Mouse (Mus musculus) limb, embryonic 14.5 days (tissue): ENCODE measurements around the gene Sh2d1b2. TPM values are rescaled to one million over a fixed set of nuclear protein-coding genes. Genes with fewer than 3 reads are reported as not detected.
"Not testable (repeated sequence)": the region's sequence is repeated elsewhere in the genome, so short reads cannot be mapped to it uniquely, and the experiment has no call there.

ENCODE experiments used
- ATAC-seq: fragments of 200-750 bp; cut with Nextera tagmentation; 2 replicates; pipeline ENCODE4 v1.8.0; 2017; ENCODE audit warnings: low read depth, moderate number of reproducible peaks, moderate TSS enrichment; ENCODE audit not compliant: low FRiP score
- DNase-seq: peaks from one replicate; pipeline ENCODE4 v3.0.0-alpha.2; 2015; ENCODE audit warnings: low spot score
- H3K27ac ChIP-seq: fragments of 300-500 bp; sonication (generic); replicated peaks from 2 replicates; pipeline ENCODE4 v1.5.1; 2014; ENCODE audit warnings: low read depth, mild to moderate bottlenecking, low read length, moderate library complexity, mixed read lengths
- H3K27me3 ChIP-seq: fragments of 300-500 bp; sonication (generic); 2 replicates; pipeline ENCODE4 v1.6.1; 2014; ENCODE audit warnings: low read length, mixed read lengths; ENCODE audit not compliant: control insufficient read depth, insufficient read depth
- H3K36me3 ChIP-seq: fragments of 300-500 bp; sonication (generic); 2 replicates; pipeline ENCODE4 v1.6.1; 2014; ENCODE audit warnings: mild to moderate bottlenecking, low read length, moderate library complexity, mixed read lengths; ENCODE audit not compliant: control insufficient read depth, insufficient read depth
- H3K4me1 ChIP-seq: fragments of 300-500 bp; sonication (generic); 2 replicates; pipeline ENCODE4 v1.6.1; 2014; ENCODE audit warnings: antibody characterized with exemption, low read length, mixed read lengths; ENCODE audit not compliant: control insufficient read depth, insufficient read depth
- H3K4me2 ChIP-seq: fragments of 300-500 bp; sonication (generic); replicated peaks from 2 replicates; pipeline ENCODE4 v1.6.1; 2014; ENCODE audit warnings: low read depth, mild to moderate bottlenecking, low read length, moderate library complexity; ENCODE audit not compliant: severe bottlenecking
- H3K4me3 ChIP-seq: fragments of 300-500 bp; sonication (generic); replicated peaks from 2 replicates; pipeline ENCODE4 v1.5.1; 2014; ENCODE audit warnings: low read length
- H3K9ac ChIP-seq: fragments of 300-500 bp; sonication (generic); 2 replicates; pipeline ENCODE4 v1.6.1; 2014; ENCODE audit warnings: mild to moderate bottlenecking, low read depth, low read length, moderate library complexity; ENCODE audit not compliant: severe bottlenecking
- H3K9me3 ChIP-seq: fragments of 300-500 bp; sonication (generic); 2 replicates; pipeline ENCODE4 v1.6.1; 2016; ENCODE audit warnings: low read length; ENCODE audit not compliant: control insufficient read depth
- POLR2A ChIP-seq: fragments of 200-500 bp; IDR thresholded peaks from 2 replicates; pipeline ENCODE4 v1.8.0; 2012; ENCODE audit warnings: inconsistent platforms, mild to moderate bottlenecking, moderate library complexity, borderline replicate concordance; ENCODE audit not compliant: insufficient read depth, insufficient read length; ENCODE audit errors: extremely low read depth
- WGBS: fragments of 180-500 bp; shearing (Covaris S2); extraction: QIAGEN DNeasy Blood & Tissue Kit; methylation state at CpG from one replicate; pipeline ENCODE4 v1.1.7; 2014; 5-methylcytosine and 5-hydroxymethylcytosine counted together
- polyA plus RNA-seq, 2 experiments: library from polyadenylated mRNA; depleted of rRNA in 1 of 2; stranded (reverse) in 1 of 2; unstranded in 1 of 2; fragments of >200 nt; fragmentation: Nextera tagmentation in 1 of 2; extraction: Ambion mirVana in 1 of 2; gene quantifications; 2 replicates each; pipeline versions ENCODE4 v1.2.1 to v1.2.3; 2012 to 2014

Sh2d1b2 gene
- polyA plus RNA-seq (2012; rRNA removed) (not detected in 2 replicates), polyA plus RNA-seq (2014; fragmentation: Nextera tagmentation; extraction: Ambion mirVana) (not detected in 2 replicates)

- DNase-seq, ATAC-seq, H3K4me2 ChIP-seq, H3K4me1 ChIP-seq, H3K36me3 ChIP-seq, H3K9me3 ChIP-seq, H3K27me3 ChIP-seq, H3K9ac ChIP-seq, H3K27ac ChIP-seq, H3K4me3 ChIP-seq: not testable (repeated sequence)
- 68% methylated on average over 5 of the region's 6 CpGs for WGBS
Measured at GRCm38 (mm10) chr1:170232688-170233087, at the start of gene Sh2d1b2. TSS of gene Sh2d1b2 (plus strand) at chr1:170232749.

- no peaks in the 10 kb centered on the region for H3K4me1 ChIP-seq
- no peaks in the 10 kb centered on the region for H3K27me3 ChIP-seq
- no peak for TF ChIP-seq POLR2A
- no peak for DNase-seq
- no peak overlapping the region for H3K4me2 ChIP-seq
- no peak overlapping the region for H3K4me3 ChIP-seq
- no peak overlapping the region for H3K27ac ChIP-seq
- 89% methylated on average over 3 of the region's 3 CpGs for WGBS
- no peaks in the 10 kb centered on the region for H3K36me3 ChIP-seq
- ATAC-seq, result no peak
- H3K9ac ChIP-seq, result no peak overlapping the region
- no peaks in the 10 kb centered on the region for H3K9me3 ChIP-seq
Measured at GRCm38 (mm10) chr1:170185137-170185536, 47.4 kb upstream of the Sh2d1b2 start.

GRCm38 (mm10) chr1:170186531-170186930 is 46.0 kb upstream of the Sh2d1b2 start:
- no peak overlapping the region for H3K27ac ChIP-seq
- ATAC-seq (no peak), DNase-seq (no peak)
- 87% methylated on average over 5 of the region's 5 CpGs for WGBS
- H3K4me1 ChIP-seq, result no peaks in the 10 kb centered on the region
- H3K27me3 ChIP-seq, result no peaks in the 10 kb centered on the region
- no peaks in the 10 kb centered on the region for H3K9me3 ChIP-seq
- H3K36me3 ChIP-seq, result 0 out of 2 replicates have a peak, but pooled peaks cover 5% of the 10 kb centered on the region
- no peak overlapping the region for H3K9ac ChIP-seq
- H3K4me3 ChIP-seq, result no peak overlapping the region
- no peak for TF ChIP-seq POLR2A
- H3K4me2 ChIP-seq, result no peak overlapping the region

- Histone ChIP-seq H3K9ac (no peak overlapping the region), H3K27me3 (no peaks in the 10 kb centered on the region), H3K4me3 (no peak overlapping the region), H3K27ac (no peak overlapping the region), H3K36me3 (peaks cover 17% of the 10 kb centered on the region), H3K9me3 (no peaks in the 10 kb centered on the region), H3K4me2 (no peak overlapping the region), H3K4me1 (no peaks in the 10 kb centered on the region)
- ATAC-seq (no peak), DNase-seq (no peak)
- 72% methylated on average over 11 of the region's 11 CpGs for WGBS
- TF ChIP-seq POLR2A, result no peak
Measured at GRCm38 (mm10) chr1:170188601-170189000, 43.9 kb upstream of the Sh2d1b2 start.

GRCm38 (mm10) chr1:170190225-170190624 is 42.3 kb upstream of the Sh2d1b2 start:
- no peak overlapping the region for H3K9ac ChIP-seq
- no peak for TF ChIP-seq POLR2A
- no peak overlapping the region for H3K4me2 ChIP-seq
- ATAC-seq (no peak), DNase-seq (no peak)
- no peaks in the 10 kb centered on the region for H3K4me1 ChIP-seq
- no peak overlapping the region for H3K4me3 ChIP-seq
- H3K27ac ChIP-seq, result no peak overlapping the region
- no peaks in the 10 kb centered on the region for H3K9me3 ChIP-seq
- H3K27me3 ChIP-seq, result no peaks in the 10 kb centered on the region
- H3K36me3 ChIP-seq, result peaks cover 33% of the 10 kb centered on the region
- 78% methylated on average over 4 of the region's 4 CpGs for WGBS

- DNase-seq (no peak), ATAC-seq (no peak)
- no peak for TF ChIP-seq POLR2A
- Histone ChIP-seq H3K9me3 (no peaks in the 10 kb centered on the region), H3K27me3 (no peaks in the 10 kb centered on the region), H3K9ac (no peak overlapping the region), H3K4me3 (no peak overlapping the region), H3K4me2 (no peak overlapping the region), H3K27ac (no peak overlapping the region), H3K4me1 (no peaks in the 10 kb centered on the region), H3K36me3 (peaks cover 48% of the 10 kb centered on the region)
- 92% methylated on average over 1 of the region's 1 CpGs for WGBS
Measured at GRCm38 (mm10) chr1:170191925-170192324, 40.6 kb upstream of the Sh2d1b2 start.
